Mouse (Mus musculus) kidney, postnatal 10 days (tissue): ENCODE data around the gene Pdgfa.

Experiments used
- DNase-seq: peaks from one replicate; pipeline ENCODE4 v3.0.0; 2021; ENCODE audit warnings: mixed read lengths

Pdgfa gene

DNA sequence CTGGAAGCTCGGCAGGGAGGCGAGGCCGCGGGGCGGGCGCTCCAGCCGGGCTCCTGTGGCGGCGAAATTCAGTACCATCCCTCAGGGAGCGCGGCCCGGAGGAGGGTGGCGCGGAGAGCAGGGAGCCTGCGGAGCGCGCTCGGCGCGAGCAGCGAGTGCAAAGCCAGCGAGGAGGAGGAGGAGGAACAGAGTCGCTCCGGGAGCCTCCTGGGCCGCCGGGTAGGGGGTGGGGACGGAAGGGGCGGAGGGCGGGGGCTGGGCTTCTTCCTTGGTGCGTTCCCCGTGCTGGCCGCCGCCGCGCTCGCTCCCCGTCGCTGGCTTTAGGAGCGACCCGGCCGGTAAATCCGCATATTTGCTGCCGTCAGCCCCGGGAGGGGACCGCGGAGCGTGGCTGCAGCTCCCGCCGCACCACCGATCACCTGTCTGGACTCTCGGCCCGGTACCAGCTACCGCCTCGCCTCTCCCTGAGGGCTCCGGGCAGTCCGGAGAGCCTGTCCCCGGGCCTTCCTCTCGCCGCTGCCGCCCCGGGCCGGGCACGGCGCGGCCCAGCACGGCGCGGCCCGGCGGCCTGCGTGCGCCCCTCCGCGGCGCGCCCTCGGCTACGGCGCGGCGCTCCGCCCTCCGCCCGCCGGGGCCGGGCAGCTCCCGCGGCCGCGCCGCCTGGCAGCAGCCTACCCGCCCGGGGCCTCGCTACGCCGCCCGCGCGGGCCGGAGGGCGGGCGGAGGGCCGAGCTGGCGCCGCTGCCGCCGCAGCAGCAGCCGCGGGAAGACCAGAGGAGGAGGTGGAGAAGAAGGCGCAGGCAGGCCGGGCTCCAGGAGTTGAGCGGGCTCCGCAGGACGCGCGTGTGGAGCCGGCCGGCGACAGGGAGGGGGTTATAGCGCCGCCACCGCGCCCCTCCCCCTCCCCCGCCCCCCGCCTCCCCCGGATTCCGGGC lies 2.1 kb downstream of the Pdgfa start:
- DNase-seq: peak; percentile 91

DNA sequence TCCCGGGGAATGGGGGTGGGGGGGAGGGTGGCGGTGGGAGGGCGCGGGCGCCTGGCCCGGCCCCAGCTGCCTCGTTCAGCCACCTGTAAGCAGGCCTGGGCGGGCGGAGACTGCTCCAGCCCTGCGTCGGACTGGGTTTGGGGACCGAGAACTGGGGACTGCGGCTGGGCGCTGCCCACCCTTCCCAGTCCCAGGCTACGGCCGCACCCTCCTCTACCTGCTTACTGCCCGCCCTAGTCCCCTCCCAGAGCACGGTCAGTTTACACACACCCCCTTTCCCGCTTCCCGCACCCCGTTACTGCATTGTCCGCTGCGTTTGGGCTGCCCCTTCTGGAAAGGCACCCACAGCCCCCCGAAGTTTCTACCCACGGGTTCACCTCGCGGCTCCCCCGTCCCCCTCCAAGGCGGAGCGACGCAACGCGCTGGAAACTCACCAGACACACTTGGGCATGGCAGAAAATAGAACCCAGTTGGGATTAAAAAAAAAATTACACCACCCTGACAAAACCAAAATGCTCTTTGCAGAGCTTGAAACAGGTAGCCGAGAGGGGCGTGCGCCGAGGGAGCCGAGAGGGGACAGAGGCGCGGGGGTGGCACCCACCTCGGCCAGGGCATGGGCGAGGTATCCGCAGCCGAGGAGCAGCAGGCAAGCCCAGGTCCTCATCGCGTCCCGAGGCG lies 2.9 kb downstream of the Pdgfa start:
- DNase-seq: peak; percentile 68

DNA sequence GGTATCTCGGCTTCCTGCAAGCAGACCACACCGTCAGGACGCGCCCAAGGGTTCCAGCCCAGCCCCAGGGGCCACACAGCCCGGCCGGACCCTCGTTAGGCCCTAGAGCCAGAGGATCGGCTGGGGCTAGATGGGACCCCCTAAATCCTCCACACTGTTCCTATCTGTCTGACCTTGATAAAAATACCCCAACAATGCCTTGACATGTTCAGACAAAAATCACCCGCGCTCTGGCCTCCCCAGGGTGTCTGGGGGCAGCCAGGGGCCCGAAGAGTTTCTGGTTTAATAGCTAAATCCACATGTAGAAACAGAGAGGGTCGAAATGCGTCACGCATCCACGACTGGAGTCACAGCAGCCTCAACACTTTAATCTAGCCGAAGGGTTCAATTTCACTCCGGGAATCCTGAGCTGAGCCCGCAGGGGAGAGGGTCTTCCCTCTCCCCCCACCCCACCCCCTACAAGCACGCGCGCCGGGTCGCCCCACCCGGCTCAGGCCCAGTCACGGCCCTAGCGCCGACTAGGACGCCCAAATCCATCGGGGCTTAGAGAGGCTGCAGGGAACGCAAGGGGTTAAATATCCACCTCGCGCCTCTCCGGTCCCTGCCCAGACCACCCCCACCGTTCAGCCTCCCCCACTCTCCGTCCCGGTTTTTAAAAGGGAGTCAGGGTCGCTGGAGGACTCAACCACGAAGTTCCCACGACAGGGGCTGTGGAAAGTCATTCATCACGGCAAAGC lies 3.6 kb downstream of the Pdgfa start:
- no peak for DNase-seq

DNA sequence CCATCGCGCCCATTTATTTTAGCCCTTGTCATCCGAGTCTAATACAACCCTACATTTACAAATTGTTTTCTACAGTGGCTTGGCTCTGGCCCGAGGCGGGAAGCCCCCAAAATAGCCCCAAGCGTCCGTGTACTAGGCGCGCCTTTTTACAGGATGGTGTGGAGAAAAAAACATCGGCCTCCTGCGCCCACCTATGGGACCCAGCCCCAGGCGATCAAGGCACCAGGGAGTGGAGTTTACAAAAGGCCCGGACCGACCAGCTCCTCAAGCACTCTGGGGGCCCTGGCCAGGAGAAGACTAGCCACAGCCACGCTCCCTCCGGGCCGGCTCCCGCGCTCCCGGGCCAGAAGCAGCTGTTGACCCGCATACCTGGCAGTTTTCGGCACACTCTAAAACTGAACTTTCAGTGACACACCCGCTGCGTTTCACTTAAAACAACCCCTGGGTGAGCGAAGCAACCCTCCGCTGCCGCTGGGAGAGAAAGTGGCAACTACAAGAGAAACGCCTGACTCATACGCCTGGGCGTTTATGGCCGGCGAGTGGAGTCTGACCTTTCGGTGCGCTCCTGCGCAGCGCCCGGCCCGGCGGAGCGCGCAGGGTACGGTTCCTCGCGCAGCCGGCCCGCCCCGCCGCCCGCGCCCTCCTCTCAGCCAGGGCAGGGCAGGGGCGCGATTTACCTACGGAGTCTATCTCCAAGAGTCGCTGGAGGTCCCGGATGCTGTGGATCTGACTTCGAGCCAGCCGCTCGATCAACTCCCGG lies 4.4 kb downstream of the Pdgfa start:
- peak; percentile 62 for DNase-seq

DNA sequence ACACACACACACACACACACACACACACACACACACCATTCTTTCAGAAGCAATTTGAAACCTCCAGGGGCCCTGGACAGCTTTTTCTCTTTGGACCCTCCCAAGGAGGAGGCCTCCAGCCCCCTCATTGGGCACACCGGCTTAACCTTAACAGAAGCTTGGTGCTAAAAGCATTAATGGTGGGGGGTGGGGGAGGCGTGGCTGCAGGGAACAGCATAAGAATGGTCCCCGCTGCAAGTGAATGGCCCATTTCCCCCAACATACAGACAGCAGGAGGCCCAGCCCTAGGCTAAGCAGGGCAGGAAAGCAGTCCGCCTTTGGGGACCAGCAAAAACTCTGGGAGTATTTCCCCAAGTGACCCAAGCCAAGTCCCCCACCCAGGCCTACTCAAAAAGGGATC lies 5.4 kb downstream of the Pdgfa start:
- no peak for DNase-seq

DNA sequence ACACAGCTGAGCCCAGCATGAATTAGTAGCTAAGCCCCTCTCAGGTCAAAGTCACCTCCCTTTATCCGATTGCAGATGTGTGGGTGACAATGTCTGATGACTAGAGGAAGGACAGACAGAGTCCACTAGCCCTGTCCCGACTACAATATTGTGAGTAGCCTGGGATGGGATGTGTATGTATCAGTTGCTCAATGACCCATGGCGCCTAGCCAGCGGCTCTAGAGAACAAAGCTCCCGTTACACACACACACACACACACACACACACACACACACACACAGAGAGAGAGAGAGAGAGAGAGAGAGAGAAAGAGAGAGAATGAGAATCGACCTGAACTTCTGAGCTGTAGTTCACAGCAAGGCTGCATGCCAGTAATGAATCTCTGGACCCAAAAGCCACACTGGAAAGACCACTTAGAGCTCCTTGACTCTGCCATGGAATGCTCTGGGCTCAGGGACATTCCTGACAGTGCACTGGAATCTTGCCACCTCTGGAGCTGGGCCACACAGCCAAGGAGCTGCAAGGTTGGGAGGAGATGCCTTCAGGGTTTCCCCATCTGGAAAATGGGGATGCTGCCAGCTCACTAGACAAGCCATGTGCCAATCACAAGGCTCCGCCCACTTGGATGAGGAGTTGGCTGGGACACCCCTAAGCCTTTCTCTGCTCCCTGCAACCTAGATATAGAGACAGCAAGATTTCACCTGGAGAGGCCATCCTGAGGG lies 6.3 kb downstream of the Pdgfa start:
- peak; percentile 53 for DNase-seq

DNA sequence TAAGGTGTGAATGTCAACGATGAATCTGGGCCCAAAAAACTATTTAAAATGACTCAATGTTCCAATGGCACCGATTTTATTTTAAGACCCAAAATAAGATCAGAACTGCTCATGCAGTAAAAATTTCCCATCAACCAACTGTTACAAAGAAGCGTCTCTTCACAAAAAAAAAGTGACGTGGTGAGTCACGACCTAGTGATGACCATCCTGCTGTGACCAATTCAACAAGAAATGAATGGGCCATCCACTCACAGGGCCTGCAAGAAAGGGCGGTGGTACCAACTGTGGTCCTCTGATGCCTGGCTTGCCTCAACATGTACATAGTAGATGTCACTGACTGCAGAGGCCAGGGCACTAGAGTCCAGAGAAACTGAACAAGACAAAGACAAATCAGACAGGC lies 7.6 kb downstream of the Pdgfa start:
- DNase-seq: no peak

DNA sequence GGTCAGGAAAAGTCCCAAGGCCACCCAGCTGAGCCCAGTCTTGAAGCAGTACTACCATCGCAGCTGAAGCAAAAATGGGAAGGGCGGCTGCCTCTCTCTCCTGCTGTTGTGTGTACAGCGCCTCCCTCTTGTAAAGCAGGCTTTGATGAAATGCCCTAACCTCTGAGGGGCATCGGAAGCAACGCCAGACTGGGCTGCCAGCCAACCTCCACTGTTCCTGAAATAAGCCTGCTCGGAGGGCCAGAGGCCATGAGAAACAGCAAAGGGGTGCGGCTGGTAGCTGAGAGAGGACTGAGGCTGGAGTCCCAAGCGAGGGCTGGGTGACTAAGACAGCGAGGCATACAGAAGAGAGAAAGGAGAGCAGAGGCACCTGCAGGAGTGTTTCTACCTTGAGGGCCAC lies 8.4 kb downstream of the Pdgfa start:
- peak; percentile 84 for DNase-seq

DNA sequence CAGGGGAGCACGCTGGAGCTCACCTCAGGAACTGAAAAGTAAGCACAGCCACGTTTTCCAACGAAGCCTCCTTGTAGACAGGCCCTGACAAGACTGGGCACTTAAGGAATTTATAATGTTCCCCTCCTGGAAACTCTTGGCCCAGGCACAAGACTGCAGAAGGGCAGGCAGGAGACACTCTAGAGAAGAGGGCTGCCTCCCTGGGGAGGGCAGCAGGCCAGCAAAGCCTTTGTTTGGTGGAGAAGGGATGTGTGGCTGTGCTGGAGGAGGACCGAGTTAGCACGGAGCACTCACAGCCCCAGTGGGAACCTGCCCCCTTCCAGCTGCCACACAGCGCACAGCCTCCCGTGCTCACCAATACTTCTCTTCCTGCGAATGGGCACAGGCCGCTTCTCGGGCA lies 9.2 kb downstream of the Pdgfa start:
- DNase-seq: no peak

DNA sequence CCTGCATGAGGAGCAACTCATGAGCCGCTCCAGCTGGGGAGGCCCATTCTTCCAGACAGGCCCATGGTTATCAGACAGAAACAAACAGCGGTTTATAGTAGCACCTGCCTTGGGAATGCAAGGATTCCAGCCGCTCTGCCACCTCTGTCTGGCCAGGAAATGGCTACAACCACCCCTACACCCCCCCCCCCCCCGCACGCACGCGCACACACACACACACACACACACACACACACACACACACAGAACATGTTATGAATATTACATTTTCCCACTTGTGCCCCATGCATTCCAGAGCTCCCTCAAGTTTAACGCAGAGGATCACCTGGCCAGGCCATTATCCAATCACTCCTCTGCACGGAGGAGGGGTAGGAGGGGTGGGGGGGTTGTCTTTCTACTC lies 15.2 kb downstream of the Pdgfa start:
- DNase-seq: no peak

DNA sequence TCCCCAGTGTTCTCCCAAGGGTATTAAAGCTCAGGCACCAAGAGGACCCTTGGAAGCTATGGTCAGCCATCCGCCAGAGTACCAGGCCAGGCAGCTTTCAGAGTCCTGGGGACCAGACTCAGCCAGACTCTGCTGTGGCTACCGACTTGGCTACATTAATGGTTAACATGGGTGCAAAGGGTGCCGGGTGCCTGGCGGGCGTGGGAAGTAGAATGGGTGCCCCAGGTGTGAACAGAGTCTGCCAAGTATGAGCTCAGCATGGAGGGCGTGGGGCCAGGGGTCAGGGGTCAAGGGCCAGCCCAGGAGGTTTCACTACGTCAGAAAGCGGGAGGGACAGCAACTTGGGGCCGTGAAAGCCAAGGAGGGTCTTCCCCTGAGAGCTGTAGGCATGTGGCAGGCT lies 16.6 kb downstream of the Pdgfa start:
- peak; percentile 81 for DNase-seq

DNA sequence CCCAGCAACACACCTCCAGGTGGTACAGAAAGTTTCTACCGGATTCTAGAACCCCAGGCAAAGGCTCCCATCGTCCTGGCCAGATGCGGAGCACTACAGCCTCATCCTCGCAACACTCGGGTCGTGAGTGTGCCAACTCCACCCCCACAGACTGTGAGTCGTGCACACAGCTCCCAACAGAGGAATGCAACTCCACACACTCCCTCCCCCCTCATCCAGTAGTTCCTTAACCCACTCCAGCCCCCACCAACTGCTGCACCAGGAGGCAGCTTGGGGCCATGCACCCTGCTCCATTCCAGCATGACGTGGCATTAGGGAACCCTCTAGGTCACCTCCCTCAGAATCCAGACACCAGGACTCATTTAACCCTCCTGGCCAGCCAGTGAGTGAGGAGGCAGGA lies 17.3 kb downstream of the Pdgfa start:
- peak; percentile 41 for DNase-seq

DNA sequence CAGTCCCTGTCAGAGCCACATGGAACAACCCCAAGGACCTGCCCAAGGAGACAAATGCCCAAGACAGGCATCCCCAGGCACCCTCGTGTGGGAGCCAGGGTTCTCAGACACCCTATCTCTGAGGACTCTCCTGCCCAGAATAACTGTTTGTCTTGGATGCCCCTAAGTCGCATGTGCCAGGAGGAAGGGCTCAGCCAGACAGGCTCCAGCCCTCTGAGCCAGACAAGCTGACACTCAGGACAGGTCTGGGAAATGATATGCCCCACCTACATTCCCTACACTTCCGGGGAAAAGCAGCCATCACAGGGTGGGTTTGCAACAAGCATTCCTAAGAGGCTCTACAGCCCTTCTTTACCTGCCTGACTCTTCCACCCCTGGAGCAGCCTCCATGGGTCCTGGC lies 19.4 kb downstream of the Pdgfa start:
- DNase-seq: no peak

DNA sequence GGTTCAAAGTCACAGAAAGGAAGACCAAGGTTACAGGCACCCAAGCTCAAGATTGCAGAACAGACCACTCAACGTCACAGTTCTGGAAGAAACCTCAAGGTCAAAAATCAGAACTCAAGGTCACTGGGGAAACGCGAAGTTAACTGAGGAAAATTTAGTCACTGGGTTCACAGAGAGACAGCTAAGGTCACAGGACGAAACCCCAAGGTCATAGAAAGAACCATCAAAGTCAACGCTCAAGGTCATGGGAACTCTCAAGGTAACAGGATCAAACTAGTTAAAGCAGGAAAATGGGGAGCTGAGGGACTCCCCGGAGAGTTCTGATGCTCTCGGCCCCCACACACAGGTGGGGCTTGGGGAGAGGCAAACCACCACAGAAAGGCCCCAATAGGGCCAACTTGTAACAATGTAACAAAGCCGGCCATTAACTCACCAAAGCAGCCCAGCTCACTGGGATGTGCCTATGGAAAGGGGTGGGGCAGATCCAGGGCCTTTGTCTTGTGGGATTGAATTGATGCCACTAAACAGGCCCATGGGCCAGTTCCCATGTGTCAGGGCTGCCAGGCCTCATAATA lies 22.2 kb downstream of the Pdgfa start:
- DNase-seq: no peak

DNA sequence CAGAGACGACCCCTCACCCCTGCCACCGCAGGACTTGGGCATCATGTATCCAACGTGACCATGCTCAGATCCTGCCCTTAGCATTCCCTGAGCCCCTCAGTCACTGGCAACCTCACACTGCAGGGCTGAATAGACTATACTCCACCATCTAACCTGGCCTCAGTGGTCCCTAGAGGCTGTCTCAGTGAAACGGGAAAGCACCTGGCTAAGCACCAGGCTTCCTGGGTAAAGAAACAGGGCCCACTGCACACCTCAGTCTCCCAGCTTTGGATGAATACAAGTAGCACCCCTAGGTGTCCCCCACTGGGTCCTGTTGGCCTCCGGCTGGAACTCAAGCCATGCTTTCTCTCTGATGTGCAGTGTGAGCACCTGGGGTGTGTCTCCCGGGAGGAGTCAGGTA lies 23.7 kb downstream of the Pdgfa start:
- DNase-seq: no peak

DNA sequence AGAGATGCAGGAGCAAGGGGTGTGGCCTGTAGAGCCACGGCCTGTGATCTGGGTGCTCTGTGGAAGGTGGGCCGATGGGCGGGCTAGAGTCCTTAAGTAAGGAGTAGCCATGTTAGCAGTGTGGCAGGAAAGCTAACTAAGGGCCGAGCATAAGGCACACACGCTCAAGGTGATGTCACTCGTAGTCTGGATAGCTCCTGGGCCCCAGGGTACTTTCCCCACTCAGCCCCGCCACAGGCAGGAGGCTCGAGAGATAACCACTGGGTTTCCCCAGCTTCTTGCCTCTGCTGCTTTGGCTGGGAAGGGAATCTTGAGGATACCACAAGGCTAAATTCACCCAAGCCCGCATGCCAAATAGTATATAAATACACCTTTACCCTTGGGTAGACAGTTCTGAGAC lies 25.8 kb downstream of the Pdgfa start:
- DNase-seq: no peak

DNA sequence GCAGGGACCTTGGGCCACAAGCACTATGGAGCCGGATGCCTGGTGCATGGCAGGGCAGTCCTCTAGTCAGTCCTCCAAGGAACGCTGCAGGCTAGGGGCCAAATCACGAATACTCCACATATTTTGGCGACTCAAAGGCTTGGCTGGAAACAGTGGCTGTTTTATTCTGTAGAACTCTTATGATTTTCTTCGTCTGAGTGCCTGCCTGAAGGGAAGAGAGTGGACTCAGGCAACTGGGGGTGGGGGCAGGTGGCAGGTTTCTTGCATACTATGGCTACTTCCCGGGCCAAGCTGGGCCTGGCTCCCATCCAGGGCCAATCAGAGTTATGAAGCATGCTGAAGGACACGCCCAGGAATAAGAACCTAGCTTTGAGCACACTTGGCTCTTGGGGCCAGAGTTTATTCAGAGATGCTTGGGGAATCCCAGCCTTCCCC lies 27.1 kb downstream of the Pdgfa start:
- peak; percentile 73 for DNase-seq

DNA sequence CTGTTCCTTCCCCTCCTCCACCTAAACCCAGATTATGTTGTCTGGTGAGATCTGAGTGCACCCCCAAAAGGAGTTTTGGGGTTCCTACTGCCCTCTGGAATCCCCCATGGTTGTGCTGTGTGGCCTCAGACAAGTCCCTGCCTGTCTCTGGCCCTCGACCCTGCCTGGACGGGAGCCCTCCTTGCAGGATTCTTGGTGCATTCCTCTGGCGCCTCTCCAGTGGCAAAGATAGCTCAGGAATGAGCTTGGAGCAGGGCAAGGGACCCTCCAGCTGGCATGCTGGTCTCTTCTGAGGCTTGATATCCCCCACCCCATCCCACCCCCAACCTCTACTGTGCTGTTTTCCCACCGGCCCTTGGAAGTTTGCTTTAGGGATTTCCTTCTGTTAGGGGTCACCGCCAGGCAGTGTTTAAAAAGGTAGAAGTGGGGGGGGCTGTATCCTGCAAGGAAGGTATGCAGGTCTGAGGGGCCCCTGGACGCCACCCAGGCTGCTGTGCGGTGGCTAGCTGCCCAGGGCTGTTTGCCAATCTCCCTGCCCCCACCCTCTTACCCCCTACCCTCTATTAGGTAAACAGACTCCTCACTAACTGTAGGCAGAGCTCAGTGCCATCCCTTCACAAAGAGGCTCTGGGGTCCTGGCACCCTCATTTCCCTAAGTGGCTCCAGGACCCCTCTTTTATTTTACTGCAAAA lies 31.0 kb downstream of the Pdgfa start:
- DNase-seq: peak; percentile 60

DNA sequence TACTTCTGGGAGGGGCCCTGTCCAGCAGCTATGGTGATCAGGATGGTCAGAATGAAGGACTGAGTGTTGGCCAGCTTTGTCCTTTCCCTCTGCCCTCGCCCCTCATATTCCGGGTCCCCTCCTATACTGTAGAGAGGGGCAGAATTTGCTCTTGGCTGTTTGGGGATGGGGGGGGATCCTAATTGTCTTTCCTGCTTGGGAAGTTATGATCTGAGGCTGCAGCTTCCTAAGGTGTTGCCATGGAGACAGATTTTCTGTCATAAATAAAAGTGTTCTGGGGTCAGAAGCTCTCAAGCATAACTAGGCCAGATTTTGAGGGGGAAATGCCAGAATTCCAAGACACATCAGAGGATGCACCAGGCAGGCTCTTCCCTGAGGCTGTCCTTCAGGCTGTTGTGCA lies 31.6 kb downstream of the Pdgfa start:
- no peak for DNase-seq

DNA sequence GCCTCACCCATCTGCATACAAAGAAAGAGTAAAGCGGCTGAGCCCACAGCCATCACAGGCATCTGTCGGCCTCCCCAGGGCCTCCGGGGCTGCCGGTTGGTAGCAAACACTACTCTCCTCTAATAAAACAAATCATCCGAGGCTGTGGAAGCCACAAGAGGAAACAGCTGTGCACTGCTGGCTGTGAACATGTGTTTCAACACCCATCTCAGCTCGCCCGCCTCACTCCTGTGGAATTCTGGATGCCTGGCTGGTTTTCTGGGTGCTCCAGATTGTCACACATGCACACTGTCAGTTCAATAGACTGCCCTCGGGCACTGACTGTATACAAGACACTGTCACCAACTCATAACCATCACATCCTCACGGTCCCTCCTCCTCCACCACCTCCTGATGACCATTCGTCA lies 40.7 kb downstream of the Pdgfa start:
- peak; percentile 70 for DNase-seq

DNA sequence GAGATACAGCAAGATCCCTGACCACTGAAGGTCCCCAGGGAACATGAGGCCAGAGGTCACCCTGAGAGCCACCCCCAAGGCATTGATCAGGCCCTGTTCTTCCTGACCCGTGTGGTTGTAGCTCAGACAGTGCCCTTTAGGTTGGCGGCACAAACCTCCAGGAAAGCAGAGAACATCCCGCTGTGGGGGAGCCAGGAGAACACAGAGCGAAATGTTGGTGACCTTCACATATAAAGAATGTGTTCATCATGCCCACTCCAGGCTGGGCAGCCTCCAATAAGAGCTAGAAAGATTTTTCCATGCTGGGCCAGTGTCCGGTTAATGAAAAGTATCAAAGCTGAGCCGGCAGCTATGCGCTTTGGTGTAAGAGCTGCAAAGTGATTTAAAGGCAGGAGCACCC lies 43.2 kb downstream of the Pdgfa start:
- no peak for DNase-seq
